Mouse (Mus musculus): ENCODE results near the gene Lrrc56. TPM values are rescaled to one million over a fixed set of nuclear protein-coding genes. Genes with fewer than 3 reads are reported as not detected.

Lrrc56 gene
- polyA plus RNA-seq, 1 experiment from 2014 or later = 8.8 TPM

DNA sequence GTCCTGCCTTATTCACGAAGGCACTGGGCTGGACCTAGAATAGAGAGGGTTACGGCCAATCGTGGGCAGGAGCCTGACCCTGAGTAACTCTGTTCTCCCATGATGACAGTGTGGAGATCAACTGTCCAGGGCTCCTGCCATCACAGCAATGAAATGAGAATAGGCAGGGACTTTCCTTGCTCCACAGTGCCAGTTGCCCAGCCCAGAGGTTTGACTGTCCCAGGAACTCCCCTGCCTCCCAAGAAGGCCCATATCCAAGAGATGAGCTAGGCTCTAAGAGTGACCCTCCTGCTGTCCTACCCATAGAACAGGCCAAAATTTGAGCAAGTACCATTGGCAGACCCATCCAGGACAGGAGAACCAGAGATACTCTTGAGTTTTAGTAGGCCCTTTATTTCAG is 5.2 kb upstream of the Lrrc56 start:
- 89% methylated on average over 3 of the region's 3 CpGs for WGBS
- H3K9ac ChIP-seq (ENCODE audit: low read length) = no peak overlapping the region
- DNase-seq (ENCODE audit: low spot score, missing footprints) (no peak), ATAC-seq (ENCODE audit: low FRiP score) (no peak)
- no peaks in the 10 kb centered on the region for H3K9me3 ChIP-seq (ENCODE audit: control insufficient read depth, low read length)
- no peak overlapping the region for H3K4me3 ChIP-seq (ENCODE audit: low read depth, low read length)
- H3K4me2 ChIP-seq = no peak overlapping the region
- no peak overlapping the region for H3K27ac ChIP-seq (ENCODE audit: low read depth, low read length)
- no peaks in the 10 kb centered on the region for H3K27me3 ChIP-seq (ENCODE audit: control insufficient read depth, insufficient read depth, low read length)
- peaks cover 4% of the 10 kb centered on the region; the same call in 1 of the 2 replicates for H3K36me3 ChIP-seq (ENCODE audit: control insufficient read depth, insufficient read depth, low read length)
- peaks cover 8% of the 10 kb centered on the region for H3K4me1 ChIP-seq (ENCODE audit: control insufficient read depth, insufficient read depth, low read length)

DNA sequence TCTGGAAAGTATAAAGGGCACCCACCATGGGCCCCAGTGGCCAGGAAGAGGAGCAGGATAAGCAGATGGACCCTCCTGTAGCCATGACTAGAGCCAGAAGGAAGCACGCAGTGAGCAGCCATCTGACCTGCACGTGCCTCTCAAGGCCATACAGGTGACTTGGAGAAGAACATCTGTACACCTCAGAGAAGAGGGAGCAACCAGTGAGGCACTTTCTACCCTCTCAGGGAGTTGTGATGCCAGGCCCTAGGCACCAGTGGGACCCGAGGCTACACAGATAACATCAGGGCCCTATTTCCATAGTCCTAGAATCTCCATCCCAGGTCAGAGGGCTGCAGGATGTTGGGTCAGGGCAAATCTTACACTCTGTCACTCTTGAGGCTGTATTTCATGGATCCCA is 3.7 kb upstream of the Lrrc56 start:
- DNase-seq (ENCODE audit: low spot score, missing footprints) (no peak), ATAC-seq (ENCODE audit: low FRiP score) (no peak)
- no peaks in the 10 kb centered on the region for H3K9me3 ChIP-seq (ENCODE audit: control insufficient read depth, low read length)
- peaks cover 9% of the 10 kb centered on the region for H3K4me1 ChIP-seq (ENCODE audit: control insufficient read depth, insufficient read depth, low read length)
- H3K4me2 ChIP-seq = no peak overlapping the region
- H3K9ac ChIP-seq (ENCODE audit: low read length) = no peak overlapping the region
- H3K4me3 ChIP-seq (ENCODE audit: low read depth, low read length) = no peak overlapping the region
- no peaks in the 10 kb centered on the region for H3K27me3 ChIP-seq (ENCODE audit: control insufficient read depth, insufficient read depth, low read length)
- no peak overlapping the region for H3K27ac ChIP-seq (ENCODE audit: low read depth, low read length)
- 84% methylated on average over 3 of the region's 3 CpGs for WGBS
- H3K36me3 ChIP-seq (ENCODE audit: control insufficient read depth, insufficient read depth, low read length) = peaks cover 4% of the 10 kb centered on the region; the same call in 1 of the 2 replicates

DNA sequence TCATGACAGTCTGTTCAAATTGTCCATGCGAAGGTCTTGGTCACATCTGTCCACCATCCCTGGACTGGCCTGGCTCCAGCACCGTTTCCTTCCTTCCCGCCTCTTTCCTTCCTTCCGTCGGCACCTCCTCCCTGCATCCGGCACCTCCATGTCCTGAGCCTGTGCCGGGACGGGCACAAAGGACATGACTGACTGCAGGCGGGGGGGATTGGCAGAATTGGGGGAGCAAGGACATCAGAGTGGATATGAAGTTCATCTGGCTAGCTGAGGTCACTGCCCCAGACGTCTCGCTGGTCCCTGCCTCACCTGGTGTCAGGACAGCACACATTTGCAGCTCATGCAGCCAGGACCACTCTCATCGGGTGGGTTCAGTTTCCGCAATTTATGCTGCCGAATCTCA is 2.9 kb upstream of the Lrrc56 start:
- Histone ChIP-seq H3K36me3 (ENCODE audit: control insufficient read depth, insufficient read depth, low read length) (peaks cover 4% of the 10 kb centered on the region; the same call in 1 of the 2 replicates), H3K9me3 (ENCODE audit: control insufficient read depth, low read length) (no peaks in the 10 kb centered on the region), H3K27ac (ENCODE audit: low read depth, low read length) (no peak overlapping the region), H3K4me1 (ENCODE audit: control insufficient read depth, insufficient read depth, low read length) (peaks cover 10% of the 10 kb centered on the region), H3K4me3 (ENCODE audit: low read depth, low read length) (no peak overlapping the region), H3K27me3 (ENCODE audit: control insufficient read depth, insufficient read depth, low read length) (no peaks in the 10 kb centered on the region), H3K4me2 (no peak overlapping the region), H3K9ac (ENCODE audit: low read length) (no peak overlapping the region)
- DNase-seq (ENCODE audit: low spot score, missing footprints) (peak; percentile 17), ATAC-seq (ENCODE audit: low FRiP score) (no peak)
- 95% methylated on average over 14 of the region's 14 CpGs for WGBS

DNA sequence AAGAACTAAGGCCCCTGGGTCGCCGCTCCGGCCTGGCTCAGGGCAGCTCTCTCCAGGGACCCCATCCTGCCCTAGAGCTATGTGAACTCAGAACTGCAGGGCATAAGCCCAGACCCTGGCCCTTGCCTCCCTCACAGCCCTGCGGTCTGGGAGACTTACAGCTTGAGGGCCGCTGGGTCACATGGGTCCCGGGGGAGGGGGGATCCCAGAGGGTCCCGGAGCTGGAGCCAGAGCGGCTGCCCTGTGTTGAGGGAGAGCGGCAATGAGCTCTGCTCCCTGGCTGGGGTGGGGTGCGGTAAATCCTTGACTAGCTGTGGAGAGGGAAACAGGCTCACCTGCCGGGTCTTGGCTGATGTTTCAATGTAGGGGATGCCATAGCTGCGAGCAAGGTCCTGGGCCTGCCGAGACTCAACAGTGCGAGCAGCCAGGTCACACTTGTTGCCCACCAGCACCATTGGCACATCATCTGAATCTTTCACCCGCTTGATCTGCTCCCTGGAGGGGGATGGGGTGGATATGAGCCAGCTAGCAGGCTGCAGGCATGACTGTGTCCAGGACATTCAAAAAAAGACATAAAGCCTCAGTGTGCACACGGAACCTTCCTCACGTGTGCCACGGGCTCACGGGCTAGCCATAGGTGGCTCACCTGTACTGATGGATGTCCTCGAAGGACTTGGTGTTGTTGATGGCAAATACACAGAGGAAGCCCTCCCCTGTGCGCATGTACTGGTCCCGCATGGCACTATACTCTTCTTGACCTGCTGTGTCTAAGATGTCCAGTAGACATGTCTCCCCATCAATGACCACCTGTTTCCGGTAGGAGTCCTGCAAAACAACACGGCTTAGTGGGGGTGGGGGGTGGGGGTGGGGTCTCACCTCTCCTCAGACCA is 1.9 kb upstream of the Lrrc56 start:
- H3K27ac ChIP-seq (ENCODE audit: low read depth, low read length) = no peak overlapping the region
- 91% methylated on average over 24 of the region's 24 CpGs for WGBS
- no peaks in the 10 kb centered on the region for H3K9me3 ChIP-seq (ENCODE audit: control insufficient read depth, low read length)
- ATAC-seq (ENCODE audit: low FRiP score) (no peak), DNase-seq (ENCODE audit: low spot score, missing footprints) (peak; percentile 47)
- H3K4me1 ChIP-seq (ENCODE audit: control insufficient read depth, insufficient read depth, low read length) = peaks cover 10% of the 10 kb centered on the region
- H3K4me2 ChIP-seq = peak overlapping the region; percentile 99; the same call in 1 of the 2 replicates
- H3K9ac ChIP-seq (ENCODE audit: low read length) = no peak overlapping the region
- H3K27me3 ChIP-seq (ENCODE audit: control insufficient read depth, insufficient read depth, low read length) = no peaks in the 10 kb centered on the region
- H3K36me3 ChIP-seq (ENCODE audit: control insufficient read depth, insufficient read depth, low read length) = peaks cover 4% of the 10 kb centered on the region; the same call in 1 of the 2 replicates
- H3K4me3 ChIP-seq (ENCODE audit: low read depth, low read length) = peak overlapping the region; percentile 92; the same call in 1 of the 2 replicates

DNA sequence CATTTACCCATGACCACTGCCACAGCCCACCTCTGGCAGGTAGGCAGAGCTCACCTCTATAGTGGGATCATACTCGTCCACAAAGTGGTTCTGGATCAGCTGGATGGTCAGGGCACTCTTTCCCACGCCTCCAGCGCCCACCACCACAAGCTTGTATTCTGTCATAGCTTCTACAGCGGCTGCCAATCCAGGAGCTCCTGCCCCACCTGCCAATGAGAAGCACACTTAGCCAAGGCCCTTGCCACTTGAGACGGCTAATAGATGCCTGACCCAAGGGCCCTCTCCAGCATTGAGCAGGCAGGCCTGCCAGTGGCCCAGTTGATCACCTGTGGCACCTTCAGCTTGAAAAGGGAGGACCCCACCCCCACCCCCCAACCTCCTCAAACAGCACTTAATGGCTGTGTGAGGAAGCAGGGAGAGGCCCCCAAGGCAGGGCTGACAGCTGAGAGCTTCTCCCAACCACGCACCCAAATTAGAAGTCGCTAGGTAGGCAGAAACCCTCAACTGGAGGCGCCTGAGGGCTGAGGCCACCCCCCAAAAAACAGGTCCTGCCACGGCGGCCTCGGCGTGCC is 1.1 kb upstream of the Lrrc56 start:
- no peaks in the 10 kb centered on the region for H3K9me3 ChIP-seq (ENCODE audit: control insufficient read depth, low read length)
- H3K27me3 ChIP-seq (ENCODE audit: control insufficient read depth, insufficient read depth, low read length) = no peaks in the 10 kb centered on the region
- 30% methylated on average over 12 of the region's 12 CpGs for WGBS
- H3K4me1 ChIP-seq (ENCODE audit: control insufficient read depth, insufficient read depth, low read length) = peaks cover 10% of the 10 kb centered on the region
- peak overlapping the region; percentile 78 for H3K9ac ChIP-seq (ENCODE audit: low read length)
- H3K4me2 ChIP-seq = peak overlapping the region; percentile 99
- H3K27ac ChIP-seq (ENCODE audit: low read depth, low read length) = no peak overlapping the region; the same call in 1 of the 2 replicates
- H3K36me3 ChIP-seq (ENCODE audit: control insufficient read depth, insufficient read depth, low read length) = peaks cover 4% of the 10 kb centered on the region; the same call in 1 of the 2 replicates
- peak overlapping the region; percentile 92 for H3K4me3 ChIP-seq (ENCODE audit: low read depth, low read length)
- DNase-seq (ENCODE audit: low spot score, missing footprints) (no peak), ATAC-seq (ENCODE audit: low FRiP score) (no peak)

DNA sequence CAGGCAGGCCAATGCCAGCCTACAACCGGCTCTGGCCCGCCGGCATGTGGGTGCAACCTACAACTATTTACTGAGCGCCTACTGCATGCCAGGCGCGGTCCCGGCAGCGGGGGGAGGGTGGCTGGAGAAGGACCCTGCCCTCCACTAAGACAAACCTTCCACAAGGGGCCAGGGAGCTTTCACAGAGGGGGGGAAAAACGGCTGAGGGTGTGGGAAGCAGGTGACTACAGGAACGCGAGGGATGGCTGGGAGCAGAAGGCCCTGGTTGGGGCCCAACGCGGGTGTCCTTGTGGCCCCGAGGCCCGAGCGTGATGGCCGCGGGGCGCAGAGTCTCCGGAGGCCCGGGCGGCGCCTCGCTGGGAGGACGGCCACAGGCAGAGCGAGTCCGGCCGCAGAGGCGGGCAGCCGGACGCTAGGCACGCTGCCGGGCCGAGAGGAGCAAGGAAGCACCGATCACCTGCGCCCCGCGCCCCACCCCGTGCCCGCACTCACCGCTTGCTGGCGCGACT is 555 bp upstream of the Lrrc56 start:
- peaks cover 10% of the 10 kb centered on the region for H3K4me1 ChIP-seq (ENCODE audit: control insufficient read depth, insufficient read depth, low read length)
- H3K9me3 ChIP-seq (ENCODE audit: control insufficient read depth, low read length) = no peaks in the 10 kb centered on the region
- peak overlapping the region; percentile 78 for H3K9ac ChIP-seq (ENCODE audit: low read length)
- peaks cover 4% of the 10 kb centered on the region; the same call in 1 of the 2 replicates for H3K36me3 ChIP-seq (ENCODE audit: control insufficient read depth, insufficient read depth, low read length)
- ATAC-seq (ENCODE audit: low FRiP score) (no peak), DNase-seq (ENCODE audit: low spot score, missing footprints) (peak; percentile 92)
- peak overlapping the region; percentile 92 for H3K4me3 ChIP-seq (ENCODE audit: low read depth, low read length)
- H3K27ac ChIP-seq (ENCODE audit: low read depth, low read length) = peak overlapping the region; percentile 61
- H3K27me3 ChIP-seq (ENCODE audit: control insufficient read depth, insufficient read depth, low read length) = no peaks in the 10 kb centered on the region
- WGBS = under 1% methylated on average over 29 of the region's 43 CpGs
- H3K4me2 ChIP-seq = peak overlapping the region; percentile 99

DNA sequence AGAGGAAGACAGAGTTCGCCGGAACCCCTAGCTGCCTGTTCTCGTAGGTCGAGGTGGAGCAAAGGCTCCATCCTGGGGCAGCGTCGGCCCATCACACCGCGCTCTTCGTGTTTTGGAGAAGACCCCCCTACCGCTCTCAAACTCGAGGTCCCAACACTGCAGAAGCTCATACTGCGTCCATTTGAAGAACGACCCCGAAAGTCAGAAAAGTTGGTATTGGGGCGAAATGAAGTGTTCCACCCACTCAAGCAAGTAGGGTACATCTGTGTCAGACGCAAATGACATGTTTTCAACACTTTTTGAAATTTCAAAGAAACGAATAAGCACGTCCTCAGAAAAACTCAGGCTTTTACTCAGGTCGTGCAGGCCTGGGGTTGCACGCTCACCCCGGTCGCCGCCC is 452 bp downstream of the Lrrc56 start:
- whole genome bisulfite sequencing = 0% methylated on average over 23 of the region's 23 CpGs
- DNase-seq (ENCODE audit: low spot score, missing footprints) (no peak), ATAC-seq (ENCODE audit: low FRiP score) (no peak)
- Histone ChIP-seq H3K4me3 (ENCODE audit: low read depth, low read length) (peak overlapping the region; percentile 92), H3K27me3 (ENCODE audit: control insufficient read depth, insufficient read depth, low read length) (no peaks in the 10 kb centered on the region), H3K27ac (ENCODE audit: low read depth, low read length) (peak overlapping the region; percentile 71), H3K4me2 (peak overlapping the region; percentile 99), H3K4me1 (ENCODE audit: control insufficient read depth, insufficient read depth, low read length) (peaks cover 10% of the 10 kb centered on the region), H3K9ac (ENCODE audit: low read length) (peak overlapping the region; percentile 34), H3K9me3 (ENCODE audit: control insufficient read depth, low read length) (no peaks in the 10 kb centered on the region), H3K36me3 (ENCODE audit: control insufficient read depth, insufficient read depth, low read length) (peaks cover 4% of the 10 kb centered on the region; the same call in 1 of the 2 replicates)

DNA sequence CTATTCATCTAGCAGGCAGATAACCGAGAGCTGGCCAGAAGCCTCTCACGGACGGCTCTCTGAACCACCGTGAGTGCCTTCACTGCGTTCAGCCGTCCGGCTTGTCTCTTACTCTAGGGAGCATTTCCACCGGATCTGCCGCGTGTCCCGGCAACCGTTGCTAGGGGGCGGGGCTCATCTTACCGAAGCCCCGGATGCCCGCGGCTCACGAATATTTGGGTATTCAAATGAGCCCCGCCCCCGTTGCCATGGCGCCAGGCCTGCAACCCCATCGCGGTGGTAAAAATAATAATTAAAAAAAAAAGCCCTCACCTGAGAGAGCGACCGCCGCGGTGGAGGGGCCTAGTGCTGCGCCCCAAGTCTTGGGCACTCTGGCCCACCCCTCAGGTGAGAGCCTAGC is 873 bp downstream of the Lrrc56 start:
- WGBS = under 1% methylated on average over 28 of the region's 28 CpGs
- peak overlapping the region; percentile 99 for H3K4me2 ChIP-seq
- peak overlapping the region; percentile 48 for H3K9ac ChIP-seq (ENCODE audit: low read length)
- ATAC-seq (ENCODE audit: low FRiP score) = peak; percentile 51
- DNase-seq (ENCODE audit: low spot score, missing footprints) = peak; percentile 99
- H3K27me3 ChIP-seq (ENCODE audit: control insufficient read depth, insufficient read depth, low read length) = no peaks in the 10 kb centered on the region
- peaks cover 4% of the 10 kb centered on the region; the same call in 1 of the 2 replicates for H3K36me3 ChIP-seq (ENCODE audit: control insufficient read depth, insufficient read depth, low read length)
- H3K4me3 ChIP-seq (ENCODE audit: low read depth, low read length) = peak overlapping the region; percentile 92
- H3K27ac ChIP-seq (ENCODE audit: low read depth, low read length) = peak overlapping the region; percentile 28; the same call in 1 of the 2 replicates
- H3K4me1 ChIP-seq (ENCODE audit: control insufficient read depth, insufficient read depth, low read length) = peaks cover 10% of the 10 kb centered on the region
- no peaks in the 10 kb centered on the region for H3K9me3 ChIP-seq (ENCODE audit: control insufficient read depth, low read length)

DNA sequence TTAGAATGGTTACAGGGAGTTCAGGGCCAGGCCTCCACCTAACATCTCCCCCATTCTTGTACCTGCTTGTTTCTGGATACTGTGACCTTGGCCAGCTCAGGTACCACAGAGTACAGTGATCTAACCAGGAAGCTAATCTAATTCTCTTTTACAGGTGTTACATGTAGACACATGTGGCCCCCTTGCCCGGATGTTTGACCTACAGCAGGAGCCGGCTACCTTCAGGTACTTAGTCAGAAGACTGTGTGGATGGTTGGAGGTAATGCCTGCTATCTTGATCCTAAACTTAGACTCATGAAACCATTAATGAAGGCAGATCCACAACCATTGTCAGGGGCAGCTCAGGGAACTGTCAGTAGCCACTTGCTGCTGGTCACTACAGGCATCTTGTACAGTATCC is 1.8 kb downstream of the Lrrc56 start:
- Histone ChIP-seq H3K27me3 (ENCODE audit: control insufficient read depth, insufficient read depth, low read length) (no peaks in the 10 kb centered on the region), H3K27ac (ENCODE audit: low read depth, low read length) (no peak overlapping the region), H3K9ac (ENCODE audit: low read length) (no peak overlapping the region), H3K4me1 (ENCODE audit: control insufficient read depth, insufficient read depth, low read length) (peaks cover 10% of the 10 kb centered on the region), H3K4me2 (no peak overlapping the region), H3K9me3 (ENCODE audit: control insufficient read depth, low read length) (no peaks in the 10 kb centered on the region), H3K36me3 (ENCODE audit: control insufficient read depth, insufficient read depth, low read length) (no peaks in the 10 kb centered on the region; the same call in 1 of the 2 replicates), H3K4me3 (ENCODE audit: low read depth, low read length) (no peak overlapping the region)
- 97% methylated on average over 2 of the region's 2 CpGs for WGBS
- ATAC-seq (ENCODE audit: low FRiP score) = no peak
- DNase-seq (ENCODE audit: low spot score, missing footprints) = no peak

Data from midbrain, embryonic 11.5 days (tissue).